ENCODE assay signal across 9 mouse cellular contexts in the genomic region with DNA sequence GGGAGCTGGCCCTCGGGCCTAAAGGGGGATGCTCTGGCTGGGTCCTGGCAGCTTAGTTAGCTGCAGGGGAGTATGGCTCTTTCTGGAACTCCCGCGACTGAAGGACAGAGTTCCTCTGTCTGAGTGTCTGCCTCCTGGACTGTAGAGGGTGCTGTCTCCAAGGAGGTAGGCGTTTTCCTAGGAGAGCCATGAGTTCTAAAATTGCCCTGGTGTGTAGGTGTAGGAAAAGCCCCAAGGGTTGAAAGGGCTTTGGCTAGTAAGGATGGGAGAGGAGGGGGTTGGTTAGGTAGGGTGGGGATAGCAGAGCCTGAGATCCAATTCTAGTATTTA. TPM values are rescaled to one million over a fixed set of nuclear protein-coding genes. Genes with fewer than 3 reads are reported as not detected.
A peak's percentile ranks its signal among the peaks of the same experiment; 100 is the strongest.
DNase-seq lines count a peak whose midpoint lies in the region; ATAC-seq and TF ChIP-seq lines count a peak whose summit lies in the region.
"Had no signal": no experiment of that assay in that cellular context is flagged by ENCODE, and none has a peak within 500 bp of the region (broad histone marks: within the 10 kb centered on the region; RNA-seq: fewer than 3 reads in every experiment).

TSS of gene Upk2 (minus strand) at position 86 of the 330 bp plus-strand sequence.

- peaks cover 68% of the 10 kb centered on the region for H3K27me3 ChIP-seq in heart, embryonic 10.5 days (ENCODE audit: insufficient read depth, poor library complexity, severe bottlenecking)
- no peaks in the 10 kb centered on the region for H3K27me3 ChIP-seq in intestine, embryonic 14.5 days (replicated peaks; ENCODE audit: control insufficient read depth, insufficient read depth, low read length)
- no peaks in the 10 kb centered on the region for H3K27me3 ChIP-seq in thymus, adult 2 months (ENCODE audit: control insufficient read depth, insufficient read depth, low read length)

- H3K4me1 ChIP-seq in heart, embryonic 10.5 days, result peaks cover 13% of the 10 kb centered on the region
- H3K4me1 ChIP-seq in intestine, embryonic 14.5 days (replicated peaks; ENCODE audit: control insufficient read depth, insufficient read depth, low read length), result 0 out of 2 replicates have a peak, but pooled peaks cover 4% of the 10 kb centered on the region
- H3K4me1 ChIP-seq in thymus, adult 2 months (replicated peaks; ENCODE audit: control insufficient read depth, insufficient read depth, low read length), result no peaks in the 10 kb centered on the region

- TF ChIP-seq POLR2A in thymus, adult 2 months (IDR thresholded peaks at IDR 0.05; ENCODE audit: control insufficient read depth, extremely low read depth, insufficient read depth, low read length, poor library complexity), result no peak

- no peak for TF ChIP-seq CTCF in thymus, adult 2 months (IDR thresholded peaks at IDR 0.05; ENCODE audit: borderline replicate concordance, control insufficient read depth, extremely low read depth, insufficient read depth, low read length, poor library complexity)

- no peak within 1 kb of the TSS for H3K9ac ChIP-seq in intestine, embryonic 14.5 days (ENCODE audit: low read length)

- H3K9me3 ChIP-seq in heart, embryonic 10.5 days, result no peaks in the 10 kb centered on the region
- H3K9me3 ChIP-seq in intestine, embryonic 14.5 days (ENCODE audit: control insufficient read depth, low read length), result no peaks in the 10 kb centered on the region

- no peak within 1 kb of the TSS for H3K27ac ChIP-seq in heart, embryonic 10.5 days
- no peak within 1 kb of the TSS for H3K27ac ChIP-seq in intestine, embryonic 14.5 days (ENCODE audit: low read depth)
- H3K27ac ChIP-seq in thymus, adult 2 months (ENCODE audit: control insufficient read depth, insufficient read depth, low read length), result no peak within 1 kb of the TSS

- 0 out of 2 replicates have a peak, but pooled peaks have one; percentile 24 for ATAC-seq in intestine, embryonic 14.5 days (replicated peaks; ENCODE audit: low FRiP score, low TSS enrichment, low read depth)

- H3K4me2 ChIP-seq in intestine, embryonic 14.5 days (ENCODE audit: low read length), result no peak within 1 kb of the TSS

- no peak for DNase-seq in heart, embryonic 10.5 days (ENCODE audit: low spot score)
- no peak for DNase-seq in heart, adult 11 months
- DNase-seq in retina, embryonic 14.5 days (ENCODE audit: low spot score), result peak; percentile 26
- DNase-seq in retina, postnatal 1 day, result no peak
- no peak for DNase-seq in intestine, embryonic 14.5 days (ENCODE audit: low spot score)
- no peak for DNase-seq in adrenal gland, postnatal 36 days
- DNase-seq in right cerebral cortex, adult 2 months (ENCODE audit: low spot score in 2 of 2), result no peak
- no peak for DNase-seq in thymus, adult 2 months

- WGBS in heart, embryonic 10.5 days, result 17% methylated on average over 4 of the region's 4 CpGs
- 25% methylated on average over 4 of the region's 4 CpGs for WGBS in intestine, embryonic 14.5 days
- 83% methylated on average over 4 of the region's 4 CpGs for WGBS in thymus, adult 2 months

- H3K4me3 ChIP-seq in heart, embryonic 10.5 days, result peak within 1 kb of the TSS; percentile 5; the same call in 1 of the 2 replicates
- H3K4me3 ChIP-seq in intestine, embryonic 14.5 days (ENCODE audit: low read depth, low read length), result no peak within 1 kb of the TSS
- no peak within 1 kb of the TSS for H3K4me3 ChIP-seq in thymus, adult 2 months (ENCODE audit: control insufficient read depth, insufficient read depth, low read length)

- H3K36me3 ChIP-seq in heart, embryonic 10.5 days, result no peaks in the 10 kb centered on the region
- H3K36me3 ChIP-seq in intestine, embryonic 14.5 days (ENCODE audit: control insufficient read depth, insufficient read depth, low read length), result no peaks in the 10 kb centered on the region
- H3K36me3 ChIP-seq in thymus, adult 2 months (ENCODE audit: control insufficient read depth, insufficient read depth, low read length), result no peaks in the 10 kb centered on the region

RNA-seq across cellular contexts. Expression of gene Upk2, which starts in this region (rescaled TPM):
- polyA plus RNA-seq in heart, embryonic 10.5 days (2016; fragmentation: Nextera tagmentation; extraction: Ambion mirVana), result 0.26 TPM in 1 of 2 replicates, not detected in the other
- 2.1 and 2.3 TPM in 2 replicates for polyA plus RNA-seq in intestine, embryonic 14.5 days (2014; fragmentation: Nextera tagmentation; extraction: Ambion mirVana)
- not detected for total RNA-seq in adrenal gland, postnatal 36 days (2021)
- polyA plus RNA-seq in thymus, adult 2 months (2012; rRNA removed), result 1.4 and 1.6 TPM in 2 replicates
- total RNA-seq: hematopoietic stem cell, adult 5-6 weeks had no signal
